Mouse (Mus musculus): Measurements from ENCODE around the gene Ltn1.
A peak's percentile ranks its signal among the peaks of the same experiment; 100 is the strongest.

Gene Ltn1

GRCm38 (mm10) chr16:87432033-87432814, at the start of gene Ltn1:
Ltn1 (minus strand) TSS chr16:87432612.
- peak; percentile 98 for DNase-seq (ENCODE audit: low spot score)

GRCm38 (mm10) chr16:87470579-87470978, 38.2 kb upstream of the Ltn1 start:
- no peak for DNase-seq (ENCODE audit: low spot score)

GRCm38 (mm10) chr16:87458752-87459151, 26.3 kb upstream of the Ltn1 start:
- DNase-seq (ENCODE audit: low spot score): no peak

GRCm38 (mm10) chr16:87455180-87455611, 22.8 kb upstream of the Ltn1 start:
- no peak for DNase-seq (ENCODE audit: low spot score)

GRCm38 (mm10) chr16:87454419-87455179, 22.2 kb upstream of the Ltn1 start, which contains the start of gene Usp16:
Usp16 (plus strand) TSS chr16:87454703.
- peak; percentile 93 for DNase-seq (ENCODE audit: low spot score)

- DNase-seq (ENCODE audit: low spot score): no peak
Observed at GRCm38 (mm10) chr16:87453226-87453625, 20.8 kb upstream of the Ltn1 start.

GRCm38 (mm10) chr16:87445528-87445927, 13.1 kb upstream of the Ltn1 start:
- DNase-seq (ENCODE audit: low spot score): no peak

- no peak for DNase-seq (ENCODE audit: low spot score)
Observed at GRCm38 (mm10) chr16:87445110-87445509, 12.7 kb upstream of the Ltn1 start.

GRCm38 (mm10) chr16:87444071-87444470, 11.7 kb upstream of the Ltn1 start:
- no peak for DNase-seq (ENCODE audit: low spot score)

GRCm38 (mm10) chr16:87443245-87443644, 10.8 kb upstream of the Ltn1 start:
- DNase-seq (ENCODE audit: low spot score): no peak

- no peak for DNase-seq (ENCODE audit: low spot score)
Observed at GRCm38 (mm10) chr16:87442291-87442690, 9.9 kb upstream of the Ltn1 start.

GRCm38 (mm10) chr16:87441089-87441488, 8.7 kb upstream of the Ltn1 start:
- DNase-seq (ENCODE audit: low spot score): no peak

GRCm38 (mm10) chr16:87440184-87440686, 7.8 kb upstream of the Ltn1 start, which contains the start of gene Rwdd2b:
Rwdd2b (minus strand) TSS chr16:87440573.
- peak; percentile 94 for DNase-seq (ENCODE audit: low spot score)

GRCm38 (mm10) chr16:87438697-87439096, 6.3 kb upstream of the Ltn1 start:
- DNase-seq (ENCODE audit: low spot score): no peak

- DNase-seq (ENCODE audit: low spot score): no peak
Observed at GRCm38 (mm10) chr16:87437096-87437495, 4.7 kb upstream of the Ltn1 start.

- no peak for DNase-seq (ENCODE audit: low spot score)
Observed at GRCm38 (mm10) chr16:87435411-87436205, 3.2 kb upstream of the Ltn1 start.

- DNase-seq (ENCODE audit: low spot score): no peak
Observed at GRCm38 (mm10) chr16:87434946-87435345, 2.5 kb upstream of the Ltn1 start.

GRCm38 (mm10) chr16:87434266-87434665, 1.9 kb upstream of the Ltn1 start:
- no peak for DNase-seq (ENCODE audit: low spot score)

- no peak for DNase-seq (ENCODE audit: low spot score)
Observed at GRCm38 (mm10) chr16:87427516-87427915, 4.9 kb downstream of the Ltn1 start.

GRCm38 (mm10) chr16:87420662-87421061, 11.8 kb downstream of the Ltn1 start:
- DNase-seq (ENCODE audit: low spot score): no peak

GRCm38 (mm10) chr16:87405001-87405400, 27.4 kb downstream of the Ltn1 start:
- peak; percentile 12 for DNase-seq (ENCODE audit: low spot score)

All from urinary bladder, postnatal 14 days (tissue).